Mouse (Mus musculus): Measurements from ENCODE around the gene Ctnna2.

DNA sequence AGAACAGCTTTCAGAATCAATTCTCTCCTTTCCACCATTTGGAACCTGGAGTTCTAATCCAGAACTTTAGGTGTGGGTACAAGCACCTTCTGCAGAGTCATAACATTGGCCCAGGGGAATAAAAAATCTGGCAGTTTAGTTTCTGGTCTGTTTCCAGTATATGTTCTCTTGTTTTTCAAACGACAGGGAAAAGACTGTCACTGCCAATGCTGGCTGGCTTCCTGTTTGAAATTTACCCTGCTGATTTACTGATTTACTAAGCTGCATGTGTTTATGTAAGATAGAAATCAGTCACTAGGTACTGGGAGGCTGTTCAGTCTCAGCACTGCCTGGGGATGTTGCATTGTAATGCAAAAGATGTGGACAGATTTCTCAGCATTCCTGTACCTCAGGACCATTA, 375.6 kb downstream of the Ctnna2 start:
- TF ChIP-seq CTCF (IDR thresholded peaks at IDR 0.05; ENCODE audit: borderline replicate concordance, control insufficient read depth, extremely low read depth, insufficient read depth, low read length, poor library complexity): no peak
- no peak for TF ChIP-seq POLR2A (IDR thresholded peaks at IDR 0.05; ENCODE audit: control insufficient read depth, extremely low read depth, insufficient read depth, low read length, poor library complexity)

Data from thymus, adult 2 months (tissue).